Mouse (Mus musculus) layer of hippocampus, adult 2 months (tissue): Measurements from ENCODE around the gene Otud6a. TPM values are rescaled to one million over a fixed set of nuclear protein-coding genes. Genes with fewer than 3 reads are reported as not detected.
"Not testable (repeated sequence)": the region's sequence is repeated elsewhere in the genome, so short reads cannot be mapped to it uniquely, and the experiment has no call there.

ENCODE experiments used
- DNase-seq, 2 experiments: peaks; one replicate each; pipeline ENCODE4 v3.0.0; 2022; ENCODE audit warnings: low spot score in 2 of 2
- H3K27ac ChIP-seq: fragments of 200-600 bp; 2 replicates; pipeline ENCODE4 v1.8.1; 2022
- H3K4me3 ChIP-seq: fragments of 200-600 bp; 2 replicates; pipeline ENCODE4 v1.8.1; 2022; ENCODE audit warnings: mild to moderate bottlenecking
- CTCF ChIP-seq: fragments of 200-600 bp; conservative IDR thresholded peaks from 2 replicates; pipeline ENCODE4 v1.8.1; 2022; ENCODE audit warnings: antibody characterized with exemption, mild to moderate bottlenecking, moderate library complexity
- long read RNA-seq, 2 experiments: library from polyadenylated mRNA; stranded (forward); transcript quantifications; one replicate each; pipeline ENCODE4 v2.0.0; 2021; ENCODE audit warnings: borderline mapping rate in 2 of 2
- total RNA-seq, 2 experiments: library from RNA; stranded (reverse); gene quantifications; 2 replicates each; pipeline ENCODE4 v1.2.3; 2021

Otud6a gene
- total RNA-seq = not detected
- long read RNA-seq, experiment 1 = 0 reads
- long read RNA-seq, experiment 2 = 0 reads

DNA sequence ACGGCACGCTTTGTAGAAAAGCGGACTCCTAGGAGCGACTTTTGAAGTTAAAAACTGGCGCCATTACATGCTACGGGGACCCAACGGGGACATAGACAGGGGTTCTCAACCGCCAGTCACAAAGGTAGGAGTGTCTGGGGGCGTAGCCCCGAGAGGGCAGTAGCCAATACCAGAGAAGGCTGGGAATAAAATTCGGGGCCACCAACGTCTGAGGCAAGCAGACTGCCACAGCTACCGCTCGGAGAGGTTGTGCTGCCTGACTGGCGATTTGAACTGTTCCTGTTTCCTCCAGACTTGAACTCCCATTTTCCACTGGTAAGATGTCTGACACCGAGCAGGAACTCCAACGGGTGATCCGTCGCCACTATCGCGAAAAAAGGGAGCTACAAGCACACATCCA, at the start of gene Otud6a:
Gene Otud6a (plus strand): TSS at position 321 of the 400 bp plus-strand sequence.
- H3K27ac ChIP-seq = no peak within 1 kb of the TSS
- no peak within 1 kb of the TSS for H3K4me3 ChIP-seq
- no peak for DNase-seq
- no peak for TF ChIP-seq CTCF

DNA sequence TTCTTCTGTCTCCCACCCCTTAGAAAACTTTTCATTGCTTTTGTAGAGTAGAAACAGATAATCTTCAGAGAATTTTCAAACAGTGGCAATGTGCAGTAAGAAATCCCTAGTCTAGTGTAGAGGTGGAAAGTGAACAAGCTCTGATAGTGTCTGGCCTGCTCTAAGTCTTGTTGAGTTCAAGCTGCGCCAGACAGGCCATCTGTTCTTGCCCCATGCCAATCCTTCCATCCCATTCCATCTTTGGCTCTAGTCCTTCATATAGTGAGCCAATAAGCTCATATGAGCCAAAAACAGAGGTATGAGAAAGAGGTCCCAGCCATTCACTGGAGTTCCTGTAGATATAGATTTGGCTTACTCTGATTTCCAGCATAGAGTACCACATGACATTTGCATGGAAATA, 38.9 kb upstream of the Otud6a start:
- Histone ChIP-seq H3K27ac (no peak overlapping the region), H3K4me3 (no peak overlapping the region)
- TF ChIP-seq CTCF = no peak
- DNase-seq = no peak

DNA sequence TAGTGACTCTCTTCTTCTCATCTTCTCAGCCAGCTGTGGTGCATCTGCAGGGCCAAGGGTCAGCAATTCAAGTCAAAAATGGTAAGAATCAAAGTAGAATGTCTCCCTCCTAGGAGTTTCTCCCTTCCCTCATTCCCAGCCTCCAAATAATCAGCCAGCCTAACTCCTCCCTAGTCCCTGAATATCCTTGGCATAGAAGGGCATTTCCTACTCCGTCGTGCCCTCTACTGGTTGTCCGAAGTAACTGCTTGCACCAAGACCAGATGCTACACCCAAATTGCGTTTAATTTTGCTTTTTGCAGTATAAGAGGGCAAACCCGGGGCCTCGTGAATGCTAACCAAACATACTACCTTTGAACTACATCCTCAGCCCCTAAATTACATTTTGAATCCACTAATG, 36.5 kb upstream of the Otud6a start:
- no peak overlapping the region for H3K4me3 ChIP-seq
- H3K27ac ChIP-seq = no peak overlapping the region
- DNase-seq = peak in 1 of 2 experiments; percentile 31
- TF ChIP-seq CTCF = peak; percentile 79

DNA sequence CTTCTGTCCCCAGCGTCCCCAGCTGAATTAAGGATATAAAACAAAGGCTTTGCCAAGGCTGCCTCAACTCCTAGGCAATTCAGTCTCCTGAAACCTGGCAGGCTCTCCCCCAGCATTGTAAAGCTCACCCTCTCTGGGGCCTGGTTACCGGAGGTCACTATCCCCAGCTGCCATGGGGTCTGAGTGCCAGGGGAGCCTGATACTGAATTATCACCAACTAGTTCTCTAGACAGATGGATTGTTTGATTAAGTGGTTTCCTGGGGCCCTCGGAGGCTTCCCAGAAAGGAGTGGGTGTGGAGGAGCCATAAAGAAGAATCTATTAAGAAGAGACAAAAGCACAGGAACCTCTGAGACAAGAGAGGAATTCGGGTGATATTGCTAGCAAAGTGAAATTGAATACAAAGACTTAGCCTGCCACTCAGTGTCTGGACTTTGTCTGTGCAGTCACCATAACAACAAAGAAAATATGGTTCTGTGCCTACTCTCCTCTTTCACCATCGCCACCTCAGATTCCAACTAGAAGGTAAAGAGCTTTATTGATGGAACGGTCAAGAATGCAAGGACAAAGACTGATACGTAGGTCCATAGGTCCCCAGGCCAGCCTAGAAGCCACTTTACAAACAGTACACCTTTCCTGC, 34.5 kb upstream of the Otud6a start:
- no peak for DNase-seq
- Histone ChIP-seq H3K27ac (no peak overlapping the region), H3K4me3 (no peak overlapping the region)
- peak; percentile 42 for TF ChIP-seq CTCF

DNA sequence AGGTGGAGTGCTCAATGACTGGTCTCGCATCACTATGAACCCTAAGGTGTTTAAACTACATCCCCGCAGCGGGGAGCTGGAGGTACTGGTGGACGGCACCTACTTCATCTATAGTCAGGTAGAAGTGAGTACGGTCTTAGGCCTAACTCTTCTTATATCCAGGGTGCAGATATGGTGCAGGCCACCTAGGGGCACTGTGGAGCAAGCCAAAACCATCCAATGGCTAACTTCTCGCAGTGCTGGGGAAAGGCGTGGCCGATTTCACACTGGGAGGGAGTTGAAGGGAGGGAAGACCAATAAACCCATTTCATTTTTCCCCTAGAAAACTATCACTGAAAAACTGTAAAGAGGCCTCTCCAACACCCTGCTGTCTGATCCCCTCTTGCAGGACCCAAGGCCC, 33.8 kb upstream of the Otud6a start:
- peak in 1 of 2 experiments; percentile 9 for DNase-seq
- peak; percentile 66 for TF ChIP-seq CTCF
- Histone ChIP-seq H3K27ac (no peak overlapping the region), H3K4me3 (no peak overlapping the region)

DNA sequence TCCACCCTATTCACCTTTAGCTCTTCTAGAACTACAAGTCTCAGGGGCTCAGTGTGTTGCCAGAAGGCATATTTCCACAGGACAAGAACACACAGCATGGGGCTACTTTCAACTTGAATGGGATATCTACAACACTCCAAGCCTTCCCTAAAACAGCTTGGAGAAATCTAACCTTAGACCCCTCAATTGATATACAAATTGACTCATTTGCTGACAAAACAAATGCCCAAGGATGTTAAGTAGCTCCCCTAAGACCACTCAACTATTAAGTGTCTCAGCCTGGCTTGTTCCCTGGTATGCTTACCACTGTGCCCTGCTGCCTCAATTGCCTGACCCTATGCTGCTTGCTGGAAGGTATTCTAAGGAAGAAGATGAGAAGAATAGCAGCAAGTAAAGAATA, 27.9 kb upstream of the Otud6a start:
- Histone ChIP-seq H3K27ac (no peak overlapping the region), H3K4me3 (no peak overlapping the region)
- TF ChIP-seq CTCF = no peak
- no peak for DNase-seq

DNA sequence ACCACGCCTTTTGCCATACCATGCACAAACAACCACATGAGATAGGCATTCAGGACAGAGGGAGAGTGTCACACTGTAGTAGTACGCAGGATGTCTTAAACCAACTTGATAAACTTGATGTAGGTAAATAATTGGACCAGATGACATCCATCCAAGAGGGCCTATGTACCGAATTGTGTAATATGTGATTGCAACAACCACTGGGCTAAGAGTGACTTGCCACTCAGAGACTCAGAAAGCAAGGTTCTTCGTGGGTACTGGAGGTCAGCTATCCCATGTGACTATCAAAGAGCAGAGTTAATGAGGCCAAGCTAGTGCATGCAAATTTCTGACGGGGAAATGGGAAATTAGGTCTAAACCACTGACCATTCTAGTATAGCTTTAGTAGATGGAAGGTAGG, 27.2 kb upstream of the Otud6a start:
- no peak overlapping the region for H3K27ac ChIP-seq
- no peak for TF ChIP-seq CTCF
- no peak overlapping the region for H3K4me3 ChIP-seq
- DNase-seq = no peak

DNA sequence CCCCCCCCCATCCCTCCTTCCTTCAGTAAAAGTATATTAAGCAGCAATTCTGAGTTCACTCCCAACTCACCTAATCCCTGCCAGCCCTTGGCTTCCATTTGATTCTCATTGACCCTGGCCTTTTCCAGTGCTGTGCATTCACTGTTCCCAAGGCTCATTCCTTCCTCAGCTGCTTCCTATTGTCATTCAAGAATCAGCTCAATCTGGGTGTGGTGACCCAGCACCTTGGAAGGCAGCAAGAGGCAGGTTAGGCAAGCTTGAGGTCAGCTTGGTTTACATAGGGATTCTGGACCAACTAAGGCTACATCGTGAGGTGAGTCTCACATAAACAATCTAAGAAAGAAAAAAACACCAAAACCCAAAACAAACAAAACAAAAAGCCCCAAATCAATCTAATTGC, 19.6 kb upstream of the Otud6a start:
- DNase-seq = no peak
- Histone ChIP-seq H3K4me3 (no peak overlapping the region), H3K27ac (no peak overlapping the region)
- no peak for TF ChIP-seq CTCF

DNA sequence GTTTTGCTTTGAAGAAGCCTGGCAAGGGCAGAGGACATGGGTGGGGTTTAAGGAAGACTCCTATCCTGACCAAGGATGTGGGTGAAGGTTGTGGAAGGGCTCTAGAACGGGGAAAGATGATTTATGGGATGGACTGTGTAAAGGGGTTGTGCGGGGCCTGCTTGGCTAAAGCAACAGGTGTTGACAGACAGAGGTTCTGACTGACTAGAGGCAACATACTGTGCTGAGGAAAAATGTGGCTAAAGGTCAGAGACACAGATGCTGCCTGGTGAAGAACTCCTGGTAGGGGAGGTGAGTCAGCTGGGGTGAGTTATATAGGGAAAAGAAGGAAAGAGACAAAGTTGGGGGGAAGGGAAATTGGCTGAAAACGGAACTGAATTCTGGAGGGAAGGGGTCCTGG, 3.5 kb downstream of the Otud6a start:
- no peak overlapping the region for H3K27ac ChIP-seq
- no peak for DNase-seq
- H3K4me3 ChIP-seq = no peak overlapping the region
- TF ChIP-seq CTCF = no peak

DNA sequence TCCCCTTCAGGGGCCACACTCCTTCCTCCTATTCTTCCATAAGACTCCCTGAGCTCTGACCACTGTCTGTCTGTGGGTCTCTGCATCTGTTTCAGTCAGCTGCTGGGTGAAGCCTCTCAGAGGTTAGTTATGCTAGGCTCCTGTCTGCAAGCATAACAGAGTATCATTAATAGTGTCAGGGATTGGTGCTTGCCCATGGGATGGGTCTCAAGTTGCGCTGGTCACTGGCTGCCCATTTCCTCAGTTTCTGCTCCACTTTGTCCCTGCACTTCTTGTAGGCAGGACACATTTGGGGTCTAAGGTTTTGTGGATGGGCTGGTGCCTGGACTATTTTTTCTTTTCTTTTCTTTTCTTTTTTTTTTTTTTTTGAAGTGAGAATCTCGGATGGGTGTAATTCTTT, 13.8 kb downstream of the Otud6a start, which contains the start of gene Awat2:
Gene Awat2 (minus strand): TSS at position 101 of the 400 bp plus-strand sequence.
- not testable (repeated sequence) for DNase-seq, H3K27ac ChIP-seq

DNA sequence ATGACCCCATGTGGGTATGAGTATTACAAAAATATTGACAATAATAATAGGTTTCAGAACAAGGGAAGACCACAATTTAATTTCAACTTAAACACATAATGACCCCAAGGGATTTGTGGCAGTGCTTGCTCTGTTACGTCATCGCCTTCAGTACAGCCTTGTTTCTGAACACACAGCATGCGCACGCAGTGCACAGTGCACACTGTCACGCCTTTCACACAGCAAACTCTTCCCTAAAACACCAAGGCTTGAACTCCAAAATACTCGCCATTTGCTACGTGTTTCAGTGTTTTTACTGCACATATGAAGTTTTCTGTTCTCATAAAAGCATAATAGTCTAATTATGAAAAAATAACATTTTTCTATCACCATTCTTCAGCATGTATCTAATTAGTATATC, 14.7 kb downstream of the Otud6a start:
- TF ChIP-seq CTCF = no peak
- no peak overlapping the region for H3K27ac ChIP-seq
- DNase-seq = no peak
- H3K4me3 ChIP-seq = no peak overlapping the region

More for the DNA sequence above, 13.8 kb downstream of the Otud6a start, which contains the start of gene Awat2:
- not testable (repeated sequence) for H3K4me3 ChIP-seq

DNA sequence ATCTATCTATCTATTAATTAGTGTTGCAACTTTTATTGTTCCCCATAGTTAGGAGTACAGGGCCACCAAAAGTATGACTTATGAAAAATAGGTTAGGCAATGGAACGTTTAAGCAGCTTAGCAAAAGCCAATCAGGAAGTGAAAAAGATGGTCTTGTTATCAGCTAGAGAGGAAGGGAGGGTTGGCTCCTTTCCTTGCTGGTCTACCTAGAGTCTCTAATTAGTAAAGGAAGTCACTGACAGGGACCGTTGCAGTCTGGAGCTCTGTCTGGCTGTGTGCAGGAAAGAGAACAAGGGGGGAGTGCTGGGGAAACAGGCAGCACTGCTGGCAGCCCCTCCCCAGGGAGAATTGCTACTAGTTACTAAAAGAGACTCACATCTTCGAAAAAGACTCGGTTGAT, 39.2 kb downstream of the Otud6a start:
- no peak overlapping the region for H3K4me3 ChIP-seq
- DNase-seq = no peak
- no peak overlapping the region for H3K27ac ChIP-seq
- TF ChIP-seq CTCF = no peak

DNA sequence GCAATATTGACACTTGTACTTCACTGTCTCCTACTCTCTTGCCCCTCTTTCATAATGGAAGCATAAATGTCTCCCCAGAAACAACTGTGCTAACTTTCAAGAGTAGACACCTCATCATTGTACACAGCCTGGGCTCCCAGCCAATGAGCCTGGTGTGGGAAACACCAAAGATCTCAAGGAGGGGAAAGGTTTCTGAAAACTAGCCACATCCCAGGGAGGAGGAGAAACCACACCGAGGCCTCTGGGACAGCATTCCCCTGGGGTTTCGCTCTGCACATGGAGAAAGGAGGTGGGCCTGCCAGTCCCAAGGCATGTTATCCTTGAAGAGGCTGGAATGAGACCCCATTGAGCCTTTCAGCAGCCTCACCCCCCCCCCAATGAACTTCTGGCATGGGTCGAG, 41.3 kb downstream of the Otud6a start:
- DNase-seq = no peak
- TF ChIP-seq CTCF = no peak

DNA sequence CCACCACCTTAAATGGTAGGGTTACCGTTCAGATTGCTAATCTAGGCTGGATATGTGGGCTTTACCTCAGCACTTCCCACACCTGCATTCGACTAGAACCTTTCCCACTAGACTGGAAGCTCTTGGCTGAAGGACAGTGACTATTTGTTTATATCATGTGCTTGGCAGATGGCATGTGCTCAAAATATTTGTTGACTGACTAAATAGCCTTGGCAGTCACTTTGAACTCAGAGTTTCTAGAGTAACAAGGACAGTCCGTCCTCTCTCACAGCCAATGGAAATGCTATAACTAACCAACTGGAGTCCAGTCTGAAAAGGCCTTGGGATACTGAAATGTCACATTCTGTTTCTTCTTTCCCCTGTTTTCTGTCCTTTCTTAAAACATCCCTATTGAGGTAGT, 42.7 kb downstream of the Otud6a start:
- no peak for DNase-seq
- no peak overlapping the region for H3K27ac ChIP-seq
- TF ChIP-seq CTCF = no peak
- H3K4me3 ChIP-seq = no peak overlapping the region

More for the DNA sequence above, 41.3 kb downstream of the Otud6a start:
- Histone ChIP-seq H3K27ac (no peak overlapping the region), H3K4me3 (no peak overlapping the region)
